ENCODE assay signal across 7 mouse cellular contexts in the genomic region with DNA sequence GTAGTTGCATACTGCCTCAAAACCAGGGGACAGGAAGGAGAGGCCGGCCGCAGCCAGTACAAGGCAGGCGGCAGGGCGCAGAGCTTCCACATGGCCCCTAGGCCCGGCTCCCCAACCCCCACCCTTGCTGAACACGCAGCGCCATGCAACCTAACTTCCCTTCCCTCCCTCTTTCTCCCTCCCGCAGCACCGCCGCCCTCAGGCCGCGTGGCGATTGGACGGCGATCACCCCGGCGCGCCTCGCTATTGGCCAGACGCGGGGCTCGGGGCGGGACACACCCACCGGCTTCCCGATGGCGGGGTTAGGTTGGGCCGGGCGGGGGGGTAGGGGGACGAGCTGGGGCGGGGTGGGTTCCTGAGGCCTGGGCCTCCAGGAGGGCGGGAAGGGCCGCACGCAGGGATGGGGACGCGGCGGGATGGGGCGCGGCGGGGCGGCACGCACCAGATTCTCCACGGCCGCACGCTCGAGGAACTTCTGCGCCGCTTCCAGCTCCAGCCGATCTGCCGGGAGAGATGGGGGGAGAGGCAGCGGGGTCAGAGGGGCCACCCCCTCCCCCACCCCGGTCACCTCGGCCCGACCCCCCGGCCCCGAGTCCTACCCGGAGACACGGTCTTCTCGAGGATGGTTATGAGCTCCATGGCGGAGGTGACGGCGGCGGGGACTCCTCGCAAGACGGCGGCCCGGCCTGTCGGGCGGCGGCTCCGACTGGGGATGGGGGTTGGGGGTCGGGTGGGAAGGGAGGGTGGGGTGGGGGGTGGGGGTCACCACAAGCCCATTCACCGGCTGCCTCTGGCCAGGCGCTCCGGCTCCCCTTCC. TPM values are rescaled to one million over a fixed set of nuclear protein-coding genes. Genes with fewer than 3 reads are reported as not detected.
A peak's percentile ranks its signal among the peaks of the same experiment; 100 is the strongest.
DNase-seq lines count a peak whose midpoint lies in the region; ATAC-seq and TF ChIP-seq lines count a peak whose summit lies in the region.

No protein-coding gene starts in this region.

- H3K36me3 ChIP-seq in intestine, postnatal 0 days (ENCODE audit: control insufficient read depth, insufficient read depth) = peaks cover 27% of the 10 kb centered on the region
- peaks cover 38% of the 10 kb centered on the region for H3K36me3 ChIP-seq in midbrain, embryonic 12.5 days
- peaks cover 24% of the 10 kb centered on the region for H3K36me3 ChIP-seq in small intestine, adult 2 months (ENCODE audit: control insufficient read depth, insufficient read depth, low read length)

- no peaks in the 10 kb centered on the region; the same call in 1 of the 2 replicates for H3K4me1 ChIP-seq in intestine, postnatal 0 days (replicated peaks; ENCODE audit: control insufficient read depth, insufficient read depth, low read length)
- peaks cover 43% of the 10 kb centered on the region for H3K4me1 ChIP-seq in midbrain, embryonic 12.5 days
- no peaks in the 10 kb centered on the region; the same call in 1 of the 2 replicates for H3K4me1 ChIP-seq in small intestine, adult 2 months (ENCODE audit: control insufficient read depth, insufficient read depth, insufficient read length, low read length)

- under 1% methylated on average over 60 of the region's 74 CpGs for WGBS in intestine, postnatal 0 days
- WGBS in midbrain, embryonic 12.5 days = 0% methylated on average over 42 of the region's 74 CpGs
- 1% methylated on average over 42 of the region's 74 CpGs for WGBS in small intestine, adult 2 months

- TF ChIP-seq CTCF in intestine, postnatal 0 days (IDR thresholded peaks at IDR 0.05; ENCODE audit: low read depth) = peak; percentile 31
- TF ChIP-seq CTCF in small intestine, adult 2 months (IDR thresholded peaks at IDR 0.05; ENCODE audit: extremely low read depth, insufficient read length, insufficient replicate concordance, low read depth, low read length) = no peak

- peak overlapping the region; percentile 93 for H3K27ac ChIP-seq in intestine, postnatal 0 days (ENCODE audit: low read depth, low read length)
- peak overlapping the region; percentile 98 for H3K27ac ChIP-seq in midbrain, embryonic 12.5 days (replicated peaks)
- H3K27ac ChIP-seq in small intestine, adult 2 months (ENCODE audit: insufficient read depth, low read depth, low read length) = peak overlapping the region; percentile 68

- peak; percentile 97 for DNase-seq in adrenal gland, adult 8-10 months
- peak; percentile 99 for DNase-seq in embryo, embryonic 9.5 days (ENCODE audit: extremely low spot score)
- peak; percentile 41 for DNase-seq in gonadal fat pad, adult 2 months (ENCODE audit: low read depth)
- DNase-seq in left cerebral cortex, postnatal 4 days = peak; percentile 98

- H3K4me3 ChIP-seq in intestine, postnatal 0 days (ENCODE audit: low read depth, low read length) = peak overlapping the region; percentile 92
- H3K4me3 ChIP-seq in midbrain, embryonic 12.5 days = peak overlapping the region; percentile 84
- peak overlapping the region; percentile 87 for H3K4me3 ChIP-seq in small intestine, adult 2 months (ENCODE audit: low read depth, low read length)

- H3K4me2 ChIP-seq in intestine, postnatal 0 days (replicated peaks; ENCODE audit: low read depth) = peak overlapping the region; percentile 85
- peak overlapping the region; percentile 84 for H3K4me2 ChIP-seq in midbrain, embryonic 12.5 days (replicated peaks)

- H3K9ac ChIP-seq in intestine, postnatal 0 days (ENCODE audit: low read depth, low read length) = peak overlapping the region; percentile 76
- peak overlapping the region; percentile 91 for H3K9ac ChIP-seq in midbrain, embryonic 12.5 days (replicated peaks)

- peak; percentile 57 for ATAC-seq in intestine, postnatal 0 days
- peak; percentile 68 for ATAC-seq in midbrain, embryonic 12.5 days (ENCODE audit: low FRiP score, low read depth)

- no peaks in the 10 kb centered on the region for H3K27me3 ChIP-seq in intestine, postnatal 0 days (replicated peaks; ENCODE audit: control insufficient read depth, insufficient read depth, low read length)
- no peaks in the 10 kb centered on the region for H3K27me3 ChIP-seq in midbrain, embryonic 12.5 days
- no peaks in the 10 kb centered on the region for H3K27me3 ChIP-seq in small intestine, adult 2 months (ENCODE audit: control insufficient read depth, insufficient read depth, low read length)

- peak; percentile 21; the same call in 1 of the 2 replicates for TF ChIP-seq POLR2A in small intestine, adult 2 months (IDR thresholded peaks at IDR 0.05; ENCODE audit: low read depth, low read length)

- intact Hi-C loops in left cerebral cortex, postnatal 4 days (cut with DNase I) = no loop called here

- H3K9me3 ChIP-seq in intestine, postnatal 0 days (ENCODE audit: control insufficient read depth) = no peaks in the 10 kb centered on the region
- H3K9me3 ChIP-seq in midbrain, embryonic 12.5 days = no peaks in the 10 kb centered on the region

RNA-seq across cellular contexts. Expression of a gene that starts 0.5 kb away (rescaled TPM):
- total RNA-seq in adrenal gland, adult 8-10 months (2022) = 100 to 1,000 TPM; 115 to 133 (median 124) TPM
- polyA plus RNA-seq in gonadal fat pad, adult 2 months (2012; rRNA removed) = 40.4 and 42.5 TPM in 2 replicates
- 17.5 and 18.1 TPM in 2 replicates for polyA plus RNA-seq in intestine, postnatal 0 days (2015; fragmentation: Nextera tagmentation; extraction: Ambion mirVana)
- total RNA-seq in left cerebral cortex, postnatal 4 days (2021) = 100 to 1,000 TPM; 151 to 157 TPM
- 68.2 and 68.6 TPM in 2 replicates for polyA plus RNA-seq in midbrain, embryonic 12.5 days (2016; fragmentation: Nextera tagmentation; extraction: Ambion mirVana)
- 7.5 and 13.5 TPM in 2 replicates for polyA plus RNA-seq in small intestine, adult 2 months (2012; rRNA removed)

RNA-seq across cellular contexts. Expression of a gene that starts 35.9 kb away (rescaled TPM):
- total RNA-seq in adrenal gland, adult 8-10 months (2022) = 10 to 100 TPM in 3 of 4 experiments, 1 to 10 TPM in 1; 9.5 to 13.8 (median 11.6) TPM
- polyA plus RNA-seq in gonadal fat pad, adult 2 months (2012; rRNA removed) = 11.3 and 11.9 TPM in 2 replicates
- polyA plus RNA-seq in intestine, postnatal 0 days (2015; fragmentation: Nextera tagmentation; extraction: Ambion mirVana) = 1.7 and 2.4 TPM in 2 replicates
- total RNA-seq in left cerebral cortex, postnatal 4 days (2021) = 10 to 100 TPM; 52.4 to 55.8 TPM
- polyA plus RNA-seq in midbrain, embryonic 12.5 days (2016; fragmentation: Nextera tagmentation; extraction: Ambion mirVana) = 6.7 and 8.9 TPM in 2 replicates
- polyA plus RNA-seq in small intestine, adult 2 months (2012; rRNA removed) = 7.5 and 11.4 TPM in 2 replicates

Comparison
In these comparisons a context has a peak if more than half of its experiments do, and no peak if none do; other contexts are left out.
1. Peak in every context shown above with its lines: DNase-seq, ATAC-seq, H3K4me3 ChIP-seq and H3K27ac ChIP-seq.
2. DNase-seq: peak in every context shown above with its lines; median percentile 99 in embryo, embryonic 9.5 days; 98 in left cerebral cortex, postnatal 4 days; 97 in adrenal gland, adult 8-10 months; 41 in gonadal fat pad, adult 2 months.